Mouse (Mus musculus) CH12.LX (cell line): Measurements from ENCODE around the gene Epha2. TPM values are rescaled to one million over a fixed set of nuclear protein-coding genes. Genes with fewer than 3 reads are reported as not detected.
A peak's percentile ranks its signal among the peaks of the same experiment; 100 is the strongest.

Experiments
- DNase-seq: peaks from one replicate; pipeline ENCODE4 v3.0.0-alpha.2; 2013; ENCODE audit errors: extremely low read depth
- H3K27ac ChIP-seq: 2 replicates; pipeline ENCODE4 v1.5.1; 2012; ENCODE audit warnings: low read depth, mild to moderate bottlenecking, control low read depth, moderate library complexity; ENCODE audit not compliant: insufficient read depth
- H3K27me3 ChIP-seq: replicated peaks from 2 replicates; pipeline ENCODE3; 2012; ENCODE audit warnings: inconsistent platforms
- H3K36me3 ChIP-seq, 2 experiments: replicated peaks in 1 of 2; 2 replicates each; pipeline versions ENCODE3 to v1.6.1; 2012; ENCODE audit warnings: inconsistent platforms in 1 of 2, low read length in 1 of 2, mild to moderate bottlenecking in 1 of 2, mixed read lengths in 1 of 2, moderate library complexity in 1 of 2; ENCODE audit not compliant: control insufficient read depth in 1 of 2, insufficient read depth in 1 of 2
- H3K4me1 ChIP-seq, 2 experiments: 2 replicates each; pipeline ENCODE4 v1.6.1; 2012; ENCODE audit warnings: inconsistent platforms in 1 of 2, moderate library complexity in 1 of 2; ENCODE audit not compliant: insufficient read depth in 2 of 2, control insufficient read depth in 1 of 2
- H3K4me2 ChIP-seq: 2 replicates; pipeline ENCODE4 v1.6.1; 2012; ENCODE audit warnings: low read depth, mild to moderate bottlenecking, control low read depth; ENCODE audit not compliant: poor library complexity, insufficient read depth, severe bottlenecking
- H3K4me3 ChIP-seq, 3 experiments: fragments of 150-350 bp in 1 of 3; sonication (generic) in 1 of 3; replicated peaks in 1 of 3; 2 replicates each; pipeline versions ENCODE3 to v1.5.1; 2011 to 2012; ENCODE audit warnings: low read depth in 2 of 3, low read length in 2 of 3, mild to moderate bottlenecking in 2 of 3, moderate library complexity in 2 of 3, control low read depth in 1 of 3, improper control_type of control experiment in 1 of 3, inconsistent platforms in 1 of 3, mixed read lengths in 1 of 3; ENCODE audit not compliant: poor library complexity in 1 of 3
- H3K79me2 ChIP-seq: replicated peaks from 2 replicates; pipeline ENCODE4 v1.6.1; 2012; ENCODE audit warnings: mild to moderate bottlenecking, moderate library complexity; ENCODE audit not compliant: control insufficient read depth, poor library complexity, insufficient read depth, severe bottlenecking; ENCODE audit errors: extremely low read depth
- H3K9ac ChIP-seq: 2 replicates; pipeline ENCODE4 v1.6.1; 2012; ENCODE audit warnings: low read depth, mild to moderate bottlenecking, control low read depth, moderate library complexity; ENCODE audit not compliant: insufficient read depth
- H3K9me3 ChIP-seq: replicated peaks from 2 replicates; pipeline ENCODE3; 2012; ENCODE audit warnings: low read length, inconsistent platforms, mixed read lengths
- CTCF ChIP-seq, 2 experiments: IDR thresholded peaks in 1 of 2; conservative IDR thresholded peaks in 1 of 2; 2 replicates each; pipeline ENCODE4 v1.5.1; 2011 to 2012; ENCODE audit warnings: low read depth in 2 of 2, low read length in 2 of 2, improper control_type of control experiment in 1 of 2, inconsistent platforms in 1 of 2, mild to moderate bottlenecking in 1 of 2, moderate library complexity in 1 of 2
- ETS1 ChIP-seq: conservative IDR thresholded peaks from 2 replicates; pipeline ENCODE4 v1.6.1; 2012; ENCODE audit warnings: low read depth, mild to moderate bottlenecking, inconsistent platforms, low read length, improper control_type of control experiment, moderate library complexity
- GABPA ChIP-seq: IDR thresholded peaks from 2 replicates; pipeline ENCODE4 v1.6.1; 2012; ENCODE audit warnings: low read depth, low read length, improper control_type of control experiment, inconsistent platforms; ENCODE audit not compliant: insufficient replicate concordance
- KAT2A ChIP-seq: IDR thresholded peaks from 2 replicates; pipeline ENCODE4 v1.6.1; 2012; ENCODE audit warnings: low read length, improper control_type of control experiment, inconsistent platforms; ENCODE audit not compliant: insufficient replicate concordance
- MAFK ChIP-seq: IDR thresholded peaks from 2 replicates; pipeline ENCODE4 v1.6.1; 2011; ENCODE audit warnings: low read length, improper control_type of control experiment; ENCODE audit not compliant: insufficient replicate concordance
- MAZ ChIP-seq: IDR thresholded peaks from 2 replicates; pipeline ENCODE4 v1.6.1; 2012; ENCODE audit warnings: low read depth, mild to moderate bottlenecking, inconsistent platforms, low read length, improper control_type of control experiment, moderate library complexity
- MXI1 ChIP-seq: IDR thresholded peaks from 2 replicates; pipeline ENCODE4 v1.6.1; 2011; ENCODE audit warnings: mild to moderate bottlenecking, low read depth, low read length, improper control_type of control experiment
- MYC ChIP-seq: IDR thresholded peaks from 2 replicates; pipeline ENCODE4 v1.6.1; 2011; ENCODE audit warnings: low read depth, mild to moderate bottlenecking, improper control_type of control experiment, low read length
- NELFE ChIP-seq: IDR thresholded peaks from 2 replicates; pipeline ENCODE4 v1.6.1; 2011; ENCODE audit warnings: low read depth, low read length, improper control_type of control experiment
- NRF1 ChIP-seq: IDR thresholded peaks from 2 replicates; pipeline ENCODE4 v1.6.1; 2014; ENCODE audit warnings: low read depth, mild to moderate bottlenecking, inconsistent platforms, low read length, improper control_type of control experiment, moderate library complexity
- PAX5 ChIP-seq: IDR thresholded peaks from 2 replicates; pipeline ENCODE4 v1.6.1; 2012; ENCODE audit warnings: low read length, inconsistent platforms, mixed read lengths
- POLR2A ChIP-seq: IDR thresholded peaks from 2 replicates; pipeline ENCODE4 v1.6.1; 2011; ENCODE audit warnings: low read depth, mild to moderate bottlenecking, improper control_type of control experiment, low read length
- POLR2AphosphoS2 ChIP-seq: IDR thresholded peaks from 2 replicates; pipeline ENCODE4 v1.6.1; 2011; ENCODE audit warnings: low read depth, low read length, improper control_type of control experiment
- RAD21 ChIP-seq: IDR thresholded peaks from 2 replicates; pipeline ENCODE4 v1.6.1; 2011; ENCODE audit warnings: low read depth, mild to moderate bottlenecking, low read length, improper control_type of control experiment, moderate library complexity
- RCOR1 ChIP-seq: conservative IDR thresholded peaks from 2 replicates; pipeline ENCODE4 v1.6.1; 2012; ENCODE audit warnings: low read depth, mild to moderate bottlenecking, inconsistent platforms, low read length, improper control_type of control experiment
- TBP ChIP-seq: conservative IDR thresholded peaks from 2 replicates; pipeline ENCODE4 v1.6.1; 2011; ENCODE audit warnings: low read depth, low read length, improper control_type of control experiment
- USF2 ChIP-seq: conservative IDR thresholded peaks from 2 replicates; pipeline ENCODE4 v1.6.1; 2011; ENCODE audit warnings: low read depth, low read length, improper control_type of control experiment
- ZC3H11A ChIP-seq: IDR thresholded peaks from 2 replicates; pipeline ENCODE4 v1.6.1; 2012; ENCODE audit warnings: low read depth, mild to moderate bottlenecking, inconsistent platforms, low read length, improper control_type of control experiment
- ZNF384 ChIP-seq: IDR thresholded peaks from 2 replicates; pipeline ENCODE4 v1.6.1; 2012; ENCODE audit warnings: low read depth, low read length, improper control_type of control experiment, inconsistent platforms
- dilution Hi-C: fragments of 300-500 bp; cut with MboI; formaldehyde crosslinking; loops from 2 replicates; pipeline ENCODE4 v1.14.3; 2020; ENCODE audit warnings: low sequenced_read_pairs; ENCODE audit not compliant: extremely low pct_unique_long_range_greater_than_20kb, extremely low pct_ligation_motif_present
- in situ Hi-C: fragments of 300-500 bp; cut with MboI; formaldehyde crosslinking; loops from 3 replicates; pipeline ENCODE4 v1.14.3; 2019; ENCODE audit warnings: low sequenced_read_pairs, low pct_ligation_motif_present, low pct_unique_long_range_greater_than_20kb, mixed read lengths
- polyA plus RNA-seq: library from polyadenylated mRNA; unstranded; fragments of >175 nt; gene quantifications from 2 replicates; pipeline ENCODE4 v1.2.1, GENCODE M21; 2012; ENCODE audit warnings: low read depth; ENCODE audit not compliant: insufficient read length
- total RNA-seq, 2 experiments: library from RNA; depleted of rRNA; stranded (reverse); fragments of 300-350 nt in 1 of 2; fragments of >200 nt in 1 of 2; gene quantifications; 2 replicates each; pipeline ENCODE4 v1.2.3; 2012 to 2014

The Epha2 gene
- total and polyA plus RNA-seq, 3 experiments: 0.55 to 0.81 (median 0.67) TPM

DNA sequence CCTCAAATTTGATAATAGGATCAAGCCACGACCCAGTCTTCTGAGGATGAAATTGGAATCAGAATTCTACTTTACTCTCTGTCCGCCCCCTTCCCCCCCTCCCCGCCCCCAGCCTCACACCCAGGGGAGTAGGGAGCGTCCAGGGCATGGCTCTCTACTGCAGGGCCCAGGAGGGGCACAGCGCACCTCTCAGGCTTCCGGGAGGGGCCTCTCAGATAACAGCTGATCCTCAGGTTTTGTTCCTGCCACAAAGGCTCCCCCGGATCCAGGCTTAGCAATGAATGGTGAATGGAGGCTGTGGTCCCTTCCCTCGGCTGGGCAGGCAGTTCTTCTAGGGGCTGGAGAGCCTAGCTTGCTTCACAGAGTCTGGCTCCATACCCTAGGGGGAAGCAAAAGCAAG, 15.9 kb upstream of the Epha2 start:
- peaks cover 16 to 51% of the 10 kb centered on the region in 2 experiments for H3K4me1 ChIP-seq
- H3K4me3 ChIP-seq: no peak overlapping the region
- no peak for TF ChIP-seq TBP
- no peak for TF ChIP-seq USF2
- TF ChIP-seq RAD21: no peak
- TF ChIP-seq CTCF (conservative IDR thresholded peaks at IDR 0.05 in 1 of 2, IDR thresholded peaks at IDR 0.05 in 1 of 2; ENCODE audit: low read depth in 2 of 2, low read length in 2 of 2): no peak
- TF ChIP-seq RCOR1: no peak
- no peak for TF ChIP-seq MAFK
- no peak for TF ChIP-seq MXI1
- no peak for TF ChIP-seq MAZ
- no peak for TF ChIP-seq NELFE
- TF ChIP-seq NRF1: no peak
- TF ChIP-seq ETS1: no peak
- no peak for TF ChIP-seq MYC
- no peak for TF ChIP-seq KAT2A
- no peak for TF ChIP-seq POLR2AphosphoS2
- no peak for TF ChIP-seq POLR2A
- no peak for TF ChIP-seq PAX5
- no peak for TF ChIP-seq GABPA
- no peak overlapping the region for H3K27ac ChIP-seq
- no peak overlapping the region for H3K9ac ChIP-seq
- DNase-seq: no peak
- H3K79me2 ChIP-seq: no peaks in the 10 kb centered on the region
- peaks cover 92% of the 10 kb centered on the region for H3K27me3 ChIP-seq
- H3K36me3 ChIP-seq: no peaks in the 10 kb centered on the region
- in situ Hi-C loops: no loop called here
- peaks cover 8% of the 10 kb centered on the region for H3K9me3 ChIP-seq
- dilution Hi-C loops: no loop called here
- H3K4me2 ChIP-seq: no peak overlapping the region

DNA sequence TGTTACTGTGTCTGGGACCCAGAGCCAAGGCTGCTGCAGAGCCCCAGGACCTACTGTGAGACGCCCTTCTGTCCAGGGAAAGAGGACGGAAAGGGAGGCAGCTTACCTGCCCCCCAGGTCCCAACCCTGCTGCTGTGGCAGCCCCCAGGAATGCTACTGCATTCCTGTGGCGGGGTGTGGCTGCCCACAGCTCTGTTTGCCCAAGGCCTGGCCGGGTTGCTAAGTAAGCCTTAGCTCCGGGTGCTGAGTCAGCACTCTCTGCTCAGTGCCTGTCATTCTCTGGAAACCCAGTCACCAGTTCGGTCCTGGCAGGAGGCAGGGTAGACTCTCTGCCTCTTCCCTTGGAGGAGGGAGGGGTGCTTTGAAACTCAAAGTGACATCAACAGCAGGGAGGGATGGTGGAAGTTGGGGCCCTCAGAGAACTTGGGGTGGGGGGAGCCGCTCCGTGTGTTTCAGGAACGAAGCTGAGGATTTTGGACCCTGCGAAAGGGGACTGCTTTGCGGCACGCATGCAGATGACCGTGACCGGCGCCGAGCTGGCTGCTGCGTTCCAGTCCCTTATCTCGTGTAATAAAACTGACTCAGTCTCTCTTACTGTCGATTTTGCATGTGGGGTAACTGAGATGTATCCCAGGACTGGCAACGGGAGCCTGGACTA, 14.1 kb upstream of the Epha2 start:
- Histone ChIP-seq H3K4me1 (peaks cover 10 to 36% of the 10 kb centered on the region in 2 experiments), H3K79me2 (no peaks in the 10 kb centered on the region), H3K9ac (no peak overlapping the region), H3K4me3 (no peak overlapping the region), H3K4me2 (no peak overlapping the region), H3K36me3 (no peaks in the 10 kb centered on the region), H3K27me3 (peaks cover 91% of the 10 kb centered on the region), H3K27ac (no peak overlapping the region), H3K9me3 (peaks cover 8% of the 10 kb centered on the region)
- DNase-seq: no peak
- dilution Hi-C loops: no loop called here
- in situ Hi-C loops: no loop called here
- TF ChIP-seq TBP (no peak), ZNF384 (no peak), ZC3H11A (no peak), MAFK (peak; percentile 92)
